Mouse (Mus musculus): ENCODE measurements around the gene Sema4g.

DNA sequence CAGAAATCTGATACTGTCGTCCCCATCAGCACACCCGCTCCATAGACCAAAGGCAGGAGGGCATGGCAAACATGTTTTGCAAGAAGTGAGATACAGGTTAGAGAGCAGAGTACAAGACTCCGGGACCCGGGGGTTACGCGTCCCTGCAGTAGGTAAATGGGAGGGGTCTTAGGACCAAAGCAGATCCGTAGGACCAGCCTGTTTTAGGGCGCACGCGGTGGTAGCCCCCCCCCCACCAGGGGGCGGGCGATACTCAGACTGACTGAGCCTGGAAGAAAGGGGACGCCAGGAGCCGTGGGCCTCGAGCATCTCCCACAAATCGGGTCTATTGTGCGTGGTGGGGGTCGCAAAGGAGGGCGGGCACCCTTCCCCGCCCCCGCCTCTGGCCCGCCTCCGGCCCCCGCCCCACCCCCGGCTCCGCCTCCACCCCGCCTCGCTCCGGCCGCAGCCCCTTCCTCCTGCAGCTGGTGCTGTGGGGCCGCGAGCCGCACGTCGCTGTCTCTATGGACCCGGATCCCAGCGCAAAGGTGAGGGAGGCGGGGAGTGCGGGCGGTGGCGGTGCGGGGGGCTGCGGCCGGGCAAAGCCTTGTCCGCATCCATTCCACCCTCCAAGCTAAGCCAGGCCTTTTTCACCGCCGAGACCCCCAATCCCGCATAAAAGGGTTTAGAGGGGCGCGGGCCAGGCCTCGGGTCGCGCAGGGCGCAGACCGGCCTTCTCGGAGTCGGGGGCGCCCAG lies at the start of gene Sema4g:
- TF ChIP-seq CTCF (IDR thresholded peaks at IDR 0.05; ENCODE audit: low read depth, low read length) (no peak), POLR2A (IDR thresholded peaks at IDR 0.05; ENCODE audit: borderline replicate concordance, low read depth, low read length) (no peak)

Measured in bone marrow macrophage, adult 2 months (primary cell).